In the genomic region with DNA sequence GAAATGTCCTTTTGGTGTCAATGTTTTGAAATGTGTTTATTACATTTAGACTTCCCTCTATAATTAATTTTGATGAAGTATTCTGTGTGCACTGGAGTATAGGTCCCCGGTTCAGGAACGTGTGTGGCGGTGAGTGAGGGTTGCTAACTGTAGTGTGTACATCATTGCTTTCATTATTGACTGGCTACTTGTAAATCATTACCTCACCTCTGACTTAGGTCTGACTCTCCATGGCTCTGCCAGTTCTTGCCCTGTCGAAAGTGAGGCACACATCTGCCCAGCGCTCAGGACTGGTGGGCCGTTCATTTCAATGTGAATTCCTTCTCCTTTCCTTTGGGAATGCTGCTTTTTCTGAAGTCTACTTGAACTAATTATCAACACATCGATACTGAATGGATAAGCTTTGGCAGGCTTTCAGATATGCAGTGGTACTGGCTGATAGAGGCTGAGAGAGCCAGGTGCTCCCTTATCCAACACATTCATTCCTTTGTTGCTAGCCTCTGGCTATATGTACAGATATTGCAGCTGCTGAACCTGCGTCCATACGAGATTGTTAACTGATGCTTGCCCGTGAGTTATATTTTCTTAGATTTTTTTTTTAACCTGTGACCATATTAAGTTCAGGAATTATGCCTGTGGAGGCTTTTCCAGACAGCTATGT, we compare ENCODE assay signal across 16 mouse cellular contexts.
DNase-seq lines count a peak whose midpoint lies in the region; ATAC-seq and TF ChIP-seq lines count a peak whose summit lies in the region.
"Had no signal": no experiment of that assay in that cellular context is flagged by ENCODE, and none has a peak within 500 bp of the region (broad histone marks: within the 10 kb centered on the region; RNA-seq: fewer than 3 reads in every experiment).

No protein-coding gene starts in this region.

- H3K4me1 ChIP-seq in forebrain, postnatal 0 days (ENCODE audit: insufficient read depth), result no peaks in the 10 kb centered on the region
- no peaks in the 10 kb centered on the region for H3K4me1 ChIP-seq in forebrain, embryonic 11.5 days (replicated peaks; ENCODE audit: control insufficient read depth, insufficient read depth, low read length)
- no peaks in the 10 kb centered on the region for H3K4me1 ChIP-seq in kidney, embryonic 16.5 days (ENCODE audit: insufficient read depth, low read length)
- H3K4me1 ChIP-seq in kidney, postnatal 0 days (replicated peaks; ENCODE audit: insufficient read depth, low read length), result no peaks in the 10 kb centered on the region
- peaks cover 3% of the 10 kb centered on the region; the same call in 1 of the 2 replicates for H3K4me1 ChIP-seq in neural tube, embryonic 14.5 days (ENCODE audit: control insufficient read depth, insufficient read depth, low read length)
- H3K4me1 ChIP-seq: heart, embryonic 15.5 days; lung, embryonic 15.5 days had no signal

- H3K4me2 ChIP-seq in forebrain, postnatal 0 days (ENCODE audit: low read depth), result no peak overlapping the region
- no peak overlapping the region for H3K4me2 ChIP-seq in forebrain, embryonic 11.5 days (ENCODE audit: low read depth, low read length, severe bottlenecking)
- no peak overlapping the region for H3K4me2 ChIP-seq in kidney, embryonic 16.5 days (replicated peaks; ENCODE audit: low read depth, low read length)
- H3K4me2 ChIP-seq in kidney, postnatal 0 days (ENCODE audit: low read length), result no peak overlapping the region
- H3K4me2 ChIP-seq in neural tube, embryonic 14.5 days (ENCODE audit: low read depth, low read length), result no peak overlapping the region
- H3K4me2 ChIP-seq: heart, embryonic 15.5 days; lung, embryonic 15.5 days had no signal

- no peaks in the 10 kb centered on the region for H3K9me3 ChIP-seq in forebrain, postnatal 0 days (ENCODE audit: low read length)
- no peaks in the 10 kb centered on the region for H3K9me3 ChIP-seq in forebrain, embryonic 11.5 days (ENCODE audit: control insufficient read depth, low read length)
- no peaks in the 10 kb centered on the region for H3K9me3 ChIP-seq in kidney, embryonic 16.5 days (ENCODE audit: low read length)
- H3K9me3 ChIP-seq in kidney, postnatal 0 days (replicated peaks; ENCODE audit: low read length), result no peaks in the 10 kb centered on the region
- no peaks in the 10 kb centered on the region for H3K9me3 ChIP-seq in neural tube, embryonic 14.5 days (ENCODE audit: control insufficient read depth, low read length)
- H3K9me3 ChIP-seq: heart, embryonic 15.5 days; lung, embryonic 15.5 days had no signal

- no peak for TF ChIP-seq CTCF in forebrain, postnatal 0 days (IDR thresholded peaks at IDR 0.05; ENCODE audit: low read depth)
- TF ChIP-seq CTCF in kidney, postnatal 0 days (IDR thresholded peaks at IDR 0.05; ENCODE audit: low read depth), result no peak

- ATAC-seq in forebrain, postnatal 0 days, result peak; percentile 34; the same call in 1 of the 2 replicates
- ATAC-seq in forebrain, embryonic 11.5 days (replicated peaks; ENCODE audit: low FRiP score), result no peak
- peak; percentile 86 for ATAC-seq in kidney, embryonic 16.5 days (ENCODE audit: low FRiP score, low TSS enrichment)
- ATAC-seq in kidney, postnatal 0 days (replicated peaks; ENCODE audit: low FRiP score, low read depth), result no peak
- ATAC-seq in neural tube, embryonic 14.5 days (ENCODE audit: low read depth), result no peak
- no peak for ATAC-seq in activated CD4-positive, CD25-positive, alpha-beta regulatory T cell, adult 4 months
- ATAC-seq: Patski had no signal

- no peak overlapping the region for H3K27ac ChIP-seq in forebrain, postnatal 0 days (ENCODE audit: low read depth, low read length)
- no peak overlapping the region for H3K27ac ChIP-seq in forebrain, embryonic 11.5 days (ENCODE audit: low read depth, low read length)
- no peak overlapping the region for H3K27ac ChIP-seq in kidney, embryonic 16.5 days (ENCODE audit: low read length)
- H3K27ac ChIP-seq in kidney, postnatal 0 days, result no peak overlapping the region
- H3K27ac ChIP-seq in neural tube, embryonic 14.5 days (ENCODE audit: low read depth, low read length), result 0 out of 2 replicates have a peak overlapping the region, but pooled peaks have one; percentile 18
- H3K27ac ChIP-seq: heart, embryonic 15.5 days; layer of hippocampus, adult 2 months; left cerebral cortex, adult 2 months; lung, embryonic 15.5 days had no signal

- 52% methylated on average over 10 of the region's 10 CpGs for WGBS in forebrain, postnatal 0 days
- WGBS in forebrain, embryonic 11.5 days, result 83% methylated on average over 10 of the region's 10 CpGs
- WGBS in kidney, embryonic 16.5 days, result 57% methylated on average over 10 of the region's 10 CpGs
- 54% methylated on average over 10 of the region's 10 CpGs for WGBS in kidney, postnatal 0 days
- 48% methylated on average over 10 of the region's 10 CpGs for WGBS in neural tube, embryonic 14.5 days

- H3K36me3 ChIP-seq in forebrain, postnatal 0 days (ENCODE audit: insufficient read depth), result no peaks in the 10 kb centered on the region
- H3K36me3 ChIP-seq in forebrain, embryonic 11.5 days (ENCODE audit: control insufficient read depth, insufficient read depth, low read length), result no peaks in the 10 kb centered on the region
- no peaks in the 10 kb centered on the region for H3K36me3 ChIP-seq in kidney, embryonic 16.5 days (ENCODE audit: insufficient read depth, low read length)
- no peaks in the 10 kb centered on the region for H3K36me3 ChIP-seq in kidney, postnatal 0 days (ENCODE audit: insufficient read depth, low read length)
- H3K36me3 ChIP-seq in neural tube, embryonic 14.5 days (ENCODE audit: control insufficient read depth, insufficient read depth, low read length), result no peaks in the 10 kb centered on the region
- H3K36me3 ChIP-seq: heart, embryonic 15.5 days; lung, embryonic 15.5 days had no signal

- no peak overlapping the region for H3K9ac ChIP-seq in forebrain, postnatal 0 days
- H3K9ac ChIP-seq in forebrain, embryonic 11.5 days (ENCODE audit: low read length), result no peak overlapping the region
- H3K9ac ChIP-seq in kidney, embryonic 16.5 days (replicated peaks; ENCODE audit: low read length), result no peak overlapping the region
- H3K9ac ChIP-seq in kidney, postnatal 0 days (ENCODE audit: low read depth, low read length), result no peak overlapping the region
- no peak overlapping the region for H3K9ac ChIP-seq in neural tube, embryonic 14.5 days (replicated peaks; ENCODE audit: low read depth, low read length)
- H3K9ac ChIP-seq: heart, embryonic 15.5 days; lung, embryonic 15.5 days had no signal

- no peaks in the 10 kb centered on the region for H3K27me3 ChIP-seq in forebrain, postnatal 0 days (ENCODE audit: insufficient read depth, low read length)
- no peaks in the 10 kb centered on the region for H3K27me3 ChIP-seq in forebrain, embryonic 11.5 days (ENCODE audit: control insufficient read depth, insufficient read depth, low read length)
- H3K27me3 ChIP-seq in kidney, embryonic 16.5 days (ENCODE audit: insufficient read depth, low read length), result no peaks in the 10 kb centered on the region
- no peaks in the 10 kb centered on the region for H3K27me3 ChIP-seq in kidney, postnatal 0 days (ENCODE audit: insufficient read depth, low read length)
- H3K27me3 ChIP-seq in neural tube, embryonic 14.5 days (ENCODE audit: control insufficient read depth, insufficient read depth, low read length), result no peaks in the 10 kb centered on the region
- H3K27me3 ChIP-seq: heart, embryonic 15.5 days; lung, embryonic 15.5 days; Patski had no signal

- no peak overlapping the region for H3K4me3 ChIP-seq in forebrain, postnatal 0 days (ENCODE audit: low read depth, low read length)
- H3K4me3 ChIP-seq in forebrain, embryonic 11.5 days (ENCODE audit: low read depth, low read length), result no peak overlapping the region
- no peak overlapping the region for H3K4me3 ChIP-seq in kidney, embryonic 16.5 days (ENCODE audit: low read length)
- no peak overlapping the region for H3K4me3 ChIP-seq in kidney, postnatal 0 days (replicated peaks; ENCODE audit: low read depth, low read length)
- H3K4me3 ChIP-seq in neural tube, embryonic 14.5 days (ENCODE audit: low read depth, low read length), result no peak overlapping the region
- H3K4me3 ChIP-seq: heart, embryonic 15.5 days; layer of hippocampus, adult 2 months; left cerebral cortex, adult 2 months; lung, embryonic 15.5 days; myocyte had no signal

- DNase-seq in forebrain, postnatal 0 days, result no peak
- DNase-seq in forebrain, embryonic 11.5 days (ENCODE audit: low spot score), result no peak
- DNase-seq in kidney, postnatal 10 days, result no peak
- peak; percentile 9 for DNase-seq in kidney, postnatal 0 days (ENCODE audit: low spot score)
- no peak for DNase-seq in adrenal gland, adult 18-20 months (ENCODE audit: low spot score in 2 of 2)
- DNase-seq: right cerebral cortex, postnatal 25 days; thymus, adult 18-20 months had no signal

Comparison
In these comparisons a context has a peak if more than half of its experiments do, and no peak if none do; other contexts are left out.
1. ATAC-seq: peak in forebrain, postnatal 0 days (single experiment) and kidney, embryonic 16.5 days (single experiment); none in forebrain, embryonic 11.5 days (single experiment), kidney, postnatal 0 days (single experiment), neural tube, embryonic 14.5 days (single experiment) and activated CD4-positive, CD25-positive, alpha-beta regulatory T cell, adult 4 months (single experiment).